Mouse (Mus musculus): ENCODE data around the gene Fam104a. TPM values are rescaled to one million over a fixed set of nuclear protein-coding genes. Genes with fewer than 3 reads are reported as not detected.

Gene Fam104a
- polyA plus RNA-seq, 1 experiment from 2014 or later, result 46.9 TPM

- ATAC-seq (ENCODE audit: low FRiP score), result no peak
- H3K36me3 ChIP-seq, result no peaks in the 10 kb centered on the region
- no peak overlapping the region for H3K9ac ChIP-seq
- peaks cover 11% of the 10 kb centered on the region; the same call in 1 of the 2 replicates for H3K4me1 ChIP-seq (replicated peaks)
- H3K4me3 ChIP-seq, result no peak overlapping the region
- no peak overlapping the region for H3K27ac ChIP-seq
- no peaks in the 10 kb centered on the region for H3K9me3 ChIP-seq
- H3K4me2 ChIP-seq, result no peak overlapping the region
- 93% methylated on average over 2 of the region's 2 CpGs for WGBS
- 0 out of 2 replicates have a peak, but pooled peaks cover 10% of the 10 kb centered on the region for H3K27me3 ChIP-seq
These were observed 32.2 kb upstream of the Fam104a start for GRCm38 (mm10) chr11:113716132-113716531.

GRCm38 (mm10) chr11:113715078-113715674 is 31.2 kb upstream of the Fam104a start:
- ATAC-seq (ENCODE audit: low FRiP score), result no peak
- Histone ChIP-seq H3K4me2 (no peak overlapping the region), H3K36me3 (no peaks in the 10 kb centered on the region), H3K9me3 (no peaks in the 10 kb centered on the region), H3K27ac (no peak overlapping the region), H3K4me1 (replicated peaks) (peaks cover 18% of the 10 kb centered on the region), H3K9ac (no peak overlapping the region), H3K27me3 (0 out of 2 replicates have a peak, but pooled peaks cover 10% of the 10 kb centered on the region), H3K4me3 (no peak overlapping the region)
- WGBS, result 63% methylated on average over 7 of the region's 7 CpGs

- 55% methylated on average over 1 of the region's 1 CpGs for WGBS
- H3K27ac ChIP-seq, result no peak overlapping the region
- H3K9me3 ChIP-seq, result no peaks in the 10 kb centered on the region
- ATAC-seq (ENCODE audit: low FRiP score), result no peak
- no peak overlapping the region for H3K4me2 ChIP-seq
- 0 out of 2 replicates have a peak overlapping the region, but pooled peaks have one; percentile 56 for H3K9ac ChIP-seq
- peaks cover 25% of the 10 kb centered on the region for H3K4me1 ChIP-seq (replicated peaks)
- H3K4me3 ChIP-seq, result no peak overlapping the region
- H3K27me3 ChIP-seq, result peaks cover 31% of the 10 kb centered on the region
- peaks cover 13% of the 10 kb centered on the region for H3K36me3 ChIP-seq
These were observed 27.1 kb upstream of the Fam104a start for GRCm38 (mm10) chr11:113711061-113711460.

DNA sequence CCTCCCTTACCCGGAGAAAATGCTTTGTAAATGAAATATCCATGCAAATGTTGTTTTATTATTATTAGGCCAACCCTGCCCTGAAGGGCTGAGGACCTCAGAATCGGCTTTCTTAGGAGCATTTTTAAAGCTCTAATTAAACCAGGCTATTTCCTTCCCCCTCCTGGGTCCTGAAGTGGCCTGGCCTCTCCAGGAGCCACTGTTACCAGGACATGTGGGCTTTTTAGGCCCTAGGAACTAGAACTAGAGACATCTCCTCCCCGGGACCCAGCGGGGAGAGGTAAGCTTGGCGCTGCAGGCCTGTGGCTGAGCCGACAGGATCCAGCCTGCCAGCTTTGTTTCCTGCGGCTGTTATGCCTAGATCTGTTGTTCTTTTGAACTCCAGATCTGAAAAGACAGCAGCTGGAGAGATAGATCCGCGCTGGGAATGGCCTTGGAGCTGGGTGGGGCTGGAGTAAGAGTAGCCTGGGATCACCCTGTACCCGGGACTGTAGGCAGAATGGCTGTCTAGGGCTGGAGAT is 26.4 kb upstream of the Fam104a start:
- H3K4me3 ChIP-seq, result no peak overlapping the region
- H3K4me2 ChIP-seq, result peak overlapping the region; percentile 13
- peaks cover 25% of the 10 kb centered on the region for H3K4me1 ChIP-seq (replicated peaks)
- peak overlapping the region; percentile 73 for H3K27ac ChIP-seq
- H3K27me3 ChIP-seq, result peaks cover 30% of the 10 kb centered on the region
- H3K9ac ChIP-seq, result peak overlapping the region; percentile 56; the same call in 1 of the 2 replicates
- WGBS, result under 1% methylated on average over 10 of the region's 10 CpGs
- ATAC-seq (ENCODE audit: low FRiP score), result peak; percentile 30; the same call in 1 of the 2 replicates
- H3K36me3 ChIP-seq, result peaks cover 13% of the 10 kb centered on the region
- no peaks in the 10 kb centered on the region for H3K9me3 ChIP-seq

- no peaks in the 10 kb centered on the region for H3K9me3 ChIP-seq
- H3K36me3 ChIP-seq, result peaks cover 13% of the 10 kb centered on the region
- H3K9ac ChIP-seq, result peak within 1 kb of the TSS; percentile 56; the same call in 1 of the 2 replicates
- peaks cover 25% of the 10 kb centered on the region for H3K4me1 ChIP-seq (replicated peaks)
- H3K27me3 ChIP-seq, result peaks cover 28% of the 10 kb centered on the region
- WGBS, result 3% methylated on average over 11 of the region's 11 CpGs
- H3K4me2 ChIP-seq, result peak within 1 kb of the TSS; percentile 13
- peak within 1 kb of the TSS; percentile 73 for H3K27ac ChIP-seq
- peak; percentile 55 for ATAC-seq (ENCODE audit: low FRiP score)
- H3K4me3 ChIP-seq, result no peak within 1 kb of the TSS
These were observed 25.8 kb upstream of the Fam104a start, which contains the start of gene Cpsf4l for GRCm38 (mm10) chr11:113709731-113710256. Gene Cpsf4l (minus strand): TSS chr11:113710017.

- WGBS, result 10% methylated on average over 15 of the region's 15 CpGs
- no peak overlapping the region for H3K4me3 ChIP-seq
- ATAC-seq (ENCODE audit: low FRiP score), result no peak
- H3K36me3 ChIP-seq, result peaks cover 13% of the 10 kb centered on the region
- peak overlapping the region; percentile 56; the same call in 1 of the 2 replicates for H3K9ac ChIP-seq
- no peaks in the 10 kb centered on the region for H3K9me3 ChIP-seq
- H3K4me2 ChIP-seq, result no peak overlapping the region
- H3K4me1 ChIP-seq (replicated peaks), result peaks cover 23% of the 10 kb centered on the region
- H3K27me3 ChIP-seq, result peaks cover 28% of the 10 kb centered on the region
- no peak overlapping the region for H3K27ac ChIP-seq
These were observed 25.3 kb upstream of the Fam104a start for GRCm38 (mm10) chr11:113709272-113709671.

DNA sequence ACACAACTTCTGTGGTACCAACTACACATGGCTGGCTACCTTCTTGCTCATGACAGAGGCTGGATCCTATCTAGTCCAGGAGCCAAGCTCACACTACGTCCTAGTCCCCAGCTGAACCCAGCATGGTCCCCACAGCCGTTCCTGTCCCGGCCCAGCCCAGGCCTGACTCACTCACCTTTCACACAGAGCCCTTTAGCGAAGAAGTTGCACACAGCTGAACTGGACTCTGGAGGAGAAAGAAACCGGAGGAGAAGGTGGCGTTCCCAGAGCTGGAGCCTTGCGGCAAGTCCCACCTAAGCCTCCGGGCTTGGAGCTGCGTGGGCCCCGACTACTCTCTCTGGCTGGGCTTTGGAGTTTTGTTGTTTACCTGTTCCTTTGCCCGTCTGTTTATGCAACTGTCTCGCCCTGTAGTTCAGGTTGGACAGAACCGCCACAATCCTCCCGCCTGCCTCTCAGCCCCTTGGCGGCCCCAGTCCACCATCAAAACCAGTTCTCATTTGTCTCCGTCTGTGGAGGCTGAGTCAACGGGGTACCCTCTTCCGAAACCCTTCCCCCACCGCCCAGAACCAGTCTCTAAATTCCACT is 24.8 kb upstream of the Fam104a start:
- Histone ChIP-seq H3K4me2 (no peak overlapping the region), H3K9me3 (no peaks in the 10 kb centered on the region), H3K36me3 (peaks cover 13% of the 10 kb centered on the region), H3K27me3 (peaks cover 28% of the 10 kb centered on the region), H3K27ac (no peak overlapping the region), H3K4me1 (replicated peaks) (peaks cover 19% of the 10 kb centered on the region), H3K4me3 (no peak overlapping the region), H3K9ac (no peak overlapping the region)
- 46% methylated on average over 19 of the region's 19 CpGs for WGBS
- ATAC-seq (ENCODE audit: low FRiP score), result no peak

- H3K4me3 ChIP-seq, result no peak overlapping the region
- no peak for ATAC-seq (ENCODE audit: low FRiP score)
- no peak overlapping the region for H3K27ac ChIP-seq
- peaks cover 13% of the 10 kb centered on the region for H3K36me3 ChIP-seq
- H3K27me3 ChIP-seq, result peaks cover 25% of the 10 kb centered on the region
- 91% methylated on average over 15 of the region's 15 CpGs for WGBS
- no peak overlapping the region for H3K9ac ChIP-seq
- H3K4me1 ChIP-seq (replicated peaks), result peaks cover 19% of the 10 kb centered on the region
- no peaks in the 10 kb centered on the region for H3K9me3 ChIP-seq
- H3K4me2 ChIP-seq, result no peak overlapping the region
These were observed 22.2 kb upstream of the Fam104a start for GRCm38 (mm10) chr11:113705966-113706652.

GRCm38 (mm10) chr11:113703758-113704157 is 19.8 kb upstream of the Fam104a start:
- Histone ChIP-seq H3K4me2 (no peak overlapping the region), H3K27ac (no peak overlapping the region), H3K9ac (no peak overlapping the region), H3K27me3 (peaks cover 14% of the 10 kb centered on the region), H3K9me3 (no peaks in the 10 kb centered on the region), H3K4me3 (no peak overlapping the region), H3K4me1 (replicated peaks) (no peaks in the 10 kb centered on the region), H3K36me3 (peaks cover 27% of the 10 kb centered on the region)
- peak; percentile 55; the same call in 1 of the 2 replicates for ATAC-seq (ENCODE audit: low FRiP score)
- WGBS, result 35% methylated on average over 5 of the region's 5 CpGs

DNA sequence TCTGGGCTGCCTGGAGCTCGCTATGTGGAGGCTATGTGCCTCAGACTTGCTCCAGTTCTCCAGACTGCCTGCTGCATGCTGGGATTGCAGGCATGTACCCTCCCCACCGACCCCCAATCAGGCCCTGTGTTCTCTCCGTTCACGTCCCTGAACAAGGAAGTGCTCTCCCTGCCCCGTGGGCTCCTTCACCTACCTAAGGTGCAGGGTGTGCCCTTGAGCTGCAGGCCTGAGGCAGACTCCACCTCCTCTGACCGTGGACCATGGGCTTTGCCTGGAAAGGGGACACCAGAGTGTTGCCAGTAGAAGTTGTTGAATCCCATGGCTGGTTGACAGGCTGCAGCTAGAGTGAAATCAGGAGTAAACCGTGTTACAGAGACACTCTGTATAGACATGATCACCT is 15.7 kb upstream of the Fam104a start:
- 90% methylated on average over 7 of the region's 7 CpGs for WGBS
- Histone ChIP-seq H3K9ac (no peak overlapping the region; the same call in 1 of the 2 replicates), H3K27ac (no peak overlapping the region), H3K27me3 (no peaks in the 10 kb centered on the region), H3K4me2 (no peak overlapping the region), H3K4me3 (no peak overlapping the region), H3K4me1 (replicated peaks) (no peaks in the 10 kb centered on the region), H3K36me3 (peaks cover 47% of the 10 kb centered on the region), H3K9me3 (0 out of 2 replicates have a peak, but pooled peaks cover 8% of the 10 kb centered on the region)
- ATAC-seq (ENCODE audit: low FRiP score), result no peak

DNA sequence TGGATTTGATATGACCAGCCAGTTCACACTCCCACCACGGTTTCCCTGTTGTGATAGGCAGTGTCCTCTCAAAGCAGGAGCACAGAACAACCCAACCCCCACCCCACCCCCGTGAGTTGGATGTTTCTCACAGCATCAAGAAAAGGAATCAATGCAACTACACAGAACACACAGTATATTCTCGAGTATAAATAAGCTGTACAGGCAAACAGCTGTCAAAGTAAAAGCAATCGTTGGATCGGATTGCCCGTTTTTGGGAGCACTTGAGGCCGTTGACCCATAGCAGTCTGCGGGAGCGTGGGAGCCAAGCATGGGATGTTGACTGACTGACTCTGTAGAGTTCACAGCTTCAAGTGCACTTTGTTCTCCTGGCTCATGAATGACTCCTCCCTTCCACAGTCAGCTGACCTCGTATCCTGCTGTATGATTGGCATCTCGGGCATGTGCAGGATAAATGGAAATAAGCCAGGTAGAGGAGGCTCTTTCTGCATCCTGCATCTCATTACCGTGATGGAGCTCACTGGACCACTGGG is 14.1 kb upstream of the Fam104a start:
- Histone ChIP-seq H3K4me1 (replicated peaks) (no peaks in the 10 kb centered on the region), H3K9ac (no peak overlapping the region), H3K9me3 (0 out of 2 replicates have a peak, but pooled peaks cover 8% of the 10 kb centered on the region), H3K27ac (no peak overlapping the region), H3K36me3 (peaks cover 63% of the 10 kb centered on the region), H3K27me3 (no peaks in the 10 kb centered on the region), H3K4me2 (no peak overlapping the region), H3K4me3 (no peak overlapping the region)
- WGBS, result 83% methylated on average over 12 of the region's 12 CpGs
- ATAC-seq (ENCODE audit: low FRiP score), result no peak

DNA sequence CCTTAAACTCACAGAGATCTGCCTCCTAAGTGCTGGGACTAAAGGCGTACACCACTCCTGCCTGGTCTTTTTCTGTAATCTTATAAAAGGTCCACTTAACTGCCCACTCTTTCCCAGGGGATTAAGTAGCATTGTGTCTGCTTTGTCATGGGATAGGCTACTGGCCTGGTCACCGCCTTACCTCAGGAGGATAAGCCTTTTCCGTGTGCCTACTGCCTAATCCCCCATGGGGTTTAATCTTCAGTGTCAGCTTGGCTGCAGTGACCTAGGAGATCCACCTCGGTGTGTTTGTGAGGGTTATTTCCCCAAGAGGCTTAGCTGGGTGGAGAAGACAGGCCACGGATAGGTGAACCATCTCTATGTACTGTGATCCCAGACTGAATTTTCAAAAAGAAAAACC is 13.6 kb upstream of the Fam104a start:
- Histone ChIP-seq H3K4me1 (replicated peaks) (no peaks in the 10 kb centered on the region), H3K4me2 (no peak overlapping the region), H3K27ac (no peak overlapping the region), H3K9ac (no peak overlapping the region), H3K27me3 (no peaks in the 10 kb centered on the region), H3K4me3 (no peak overlapping the region), H3K9me3 (0 out of 2 replicates have a peak, but pooled peaks cover 8% of the 10 kb centered on the region), H3K36me3 (peaks cover 68% of the 10 kb centered on the region)
- no peak for ATAC-seq (ENCODE audit: low FRiP score)
- 78% methylated on average over 5 of the region's 5 CpGs for WGBS

All from hindbrain, embryonic 13.5 days (tissue).